Mouse (Mus musculus) layer of hippocampus, adult 9-10 months (tissue): ENCODE measurements around the gene Nxpe4.
"Not testable (repeated sequence)": the region's sequence is repeated elsewhere in the genome, so short reads cannot be mapped to it uniquely, and the experiment has no call there.

Source experiments
- DNase-seq: peaks from one replicate; pipeline ENCODE4 v3.0.0; 2022; ENCODE audit warnings: low spot score

Nxpe4 gene

GRCm38 (mm10) chr9:48410217-48411035, 248.6 kb downstream of the Nxpe4 start:
- no peak for DNase-seq

GRCm38 (mm10) chr9:48413591-48413990, 251.8 kb downstream of the Nxpe4 start:
- no peak for DNase-seq

- not testable (repeated sequence) for DNase-seq
Observed at GRCm38 (mm10) chr9:48417366-48417765, 255.5 kb downstream of the Nxpe4 start.

GRCm38 (mm10) chr9:48417994-48418393, 256.2 kb downstream of the Nxpe4 start:
- no peak for DNase-seq

- DNase-seq, result no peak
Observed at GRCm38 (mm10) chr9:48418397-48418796, 256.6 kb downstream of the Nxpe4 start.

- no peak for DNase-seq
Observed at GRCm38 (mm10) chr9:48418829-48419228, 257.0 kb downstream of the Nxpe4 start.

- no peak for DNase-seq
Observed at GRCm38 (mm10) chr9:48420437-48420836, 258.6 kb downstream of the Nxpe4 start.

GRCm38 (mm10) chr9:48421029-48421428, 259.2 kb downstream of the Nxpe4 start:
- no peak for DNase-seq

GRCm38 (mm10) chr9:48421561-48421960, 259.7 kb downstream of the Nxpe4 start:
- DNase-seq, result no peak

GRCm38 (mm10) chr9:48422382-48422781, 260.6 kb downstream of the Nxpe4 start:
- DNase-seq, result no peak

GRCm38 (mm10) chr9:48423256-48423655, 261.4 kb downstream of the Nxpe4 start:
- no peak for DNase-seq

GRCm38 (mm10) chr9:48427176-48427575, 265.4 kb downstream of the Nxpe4 start:
- no peak for DNase-seq

GRCm38 (mm10) chr9:48432449-48432848, 270.6 kb downstream of the Nxpe4 start:
- DNase-seq, result no peak

- DNase-seq, result no peak
Observed at GRCm38 (mm10) chr9:48443873-48444272, 282.1 kb downstream of the Nxpe4 start.

- DNase-seq, result no peak
Observed at GRCm38 (mm10) chr9:48444821-48445220, 283.0 kb downstream of the Nxpe4 start.

GRCm38 (mm10) chr9:48447783-48448209, 286.0 kb downstream of the Nxpe4 start:
- no peak for DNase-seq
